Mouse (Mus musculus) thymus, postnatal 0 days (tissue): ENCODE data around the gene Snx32. TPM values are rescaled to one million over a fixed set of nuclear protein-coding genes. Genes with fewer than 3 reads are reported as not detected.

Experiments
- DNase-seq: peaks from one replicate; pipeline ENCODE4 v3.0.0-alpha.2; 2015; ENCODE audit warnings: low spot score
- polyA plus RNA-seq: library from polyadenylated mRNA; unstranded; fragments of >200 nt; fragmentation: Nextera tagmentation; extraction: Ambion mirVana; gene quantifications from 2 replicates; pipeline ENCODE4 v1.2.1, GENCODE M21; 2015

The Snx32 gene
- polyA plus RNA-seq, 1 experiment from 2014 or later: 9.9 TPM

GRCm38 (mm10) chr19:5483386-5484359 lies 26.7 kb downstream of the Snx32 start:
- DNase-seq: no peak

DNA sequence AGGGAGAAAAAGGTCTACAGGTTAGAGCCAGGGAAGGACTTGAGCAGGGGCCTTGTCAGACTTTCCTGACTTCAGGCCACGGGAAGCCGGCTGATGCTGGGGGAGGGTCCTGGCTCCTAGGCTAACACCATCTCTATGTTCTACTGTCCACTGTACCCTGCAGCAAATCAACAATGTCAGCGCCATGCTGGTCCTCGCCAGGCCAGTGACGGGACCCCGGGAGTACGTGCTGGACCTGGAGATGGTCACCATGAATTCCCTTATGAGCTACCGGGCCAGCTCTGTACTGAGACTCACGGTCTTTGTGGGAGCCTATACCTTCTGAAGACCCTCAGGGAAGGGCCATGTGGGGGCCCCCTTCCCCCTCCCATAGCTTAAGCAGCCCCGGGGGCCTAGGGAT lies 28.9 kb downstream of the Snx32 start:
- DNase-seq: no peak

GRCm38 (mm10) chr19:5480016-5480415 lies 30.3 kb downstream of the Snx32 start:
- DNase-seq: no peak

DNA sequence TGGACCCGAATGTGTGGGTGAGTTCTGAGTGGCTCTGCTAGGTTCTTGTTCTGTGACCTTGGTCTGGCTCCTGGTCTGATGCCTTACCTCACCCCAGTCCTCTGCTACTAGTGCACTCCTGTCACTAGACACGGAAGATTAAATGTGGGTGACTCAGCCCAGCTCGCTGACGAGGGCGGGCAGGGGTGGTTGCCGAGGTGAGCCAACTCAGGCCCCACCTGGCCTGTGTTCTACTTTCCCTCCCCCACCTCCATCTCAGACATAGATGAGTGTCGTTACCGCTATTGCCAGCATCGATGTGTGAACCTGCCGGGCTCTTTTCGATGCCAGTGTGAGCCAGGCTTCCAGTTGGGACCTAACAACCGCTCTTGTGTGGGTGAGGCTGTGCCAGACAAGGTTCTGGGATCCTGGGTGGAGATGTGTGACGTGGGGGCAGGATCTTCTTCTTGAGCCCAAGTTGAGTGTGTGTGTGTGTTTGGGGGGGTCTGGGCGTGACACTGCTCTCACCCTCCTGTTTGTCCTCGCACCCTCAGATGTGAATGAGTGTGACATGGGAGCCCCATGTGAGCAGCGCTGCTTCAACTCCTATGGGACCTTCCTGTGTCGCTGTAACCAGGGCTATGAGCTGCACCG lies 32.6 kb downstream of the Snx32 start:
- DNase-seq: no peak

GRCm38 (mm10) chr19:5477004-5477667 lies 33.2 kb downstream of the Snx32 start:
- DNase-seq: peak; percentile 30

GRCm38 (mm10) chr19:5475069-5475714 lies 35.1 kb downstream of the Snx32 start:
- no peak for DNase-seq

DNA sequence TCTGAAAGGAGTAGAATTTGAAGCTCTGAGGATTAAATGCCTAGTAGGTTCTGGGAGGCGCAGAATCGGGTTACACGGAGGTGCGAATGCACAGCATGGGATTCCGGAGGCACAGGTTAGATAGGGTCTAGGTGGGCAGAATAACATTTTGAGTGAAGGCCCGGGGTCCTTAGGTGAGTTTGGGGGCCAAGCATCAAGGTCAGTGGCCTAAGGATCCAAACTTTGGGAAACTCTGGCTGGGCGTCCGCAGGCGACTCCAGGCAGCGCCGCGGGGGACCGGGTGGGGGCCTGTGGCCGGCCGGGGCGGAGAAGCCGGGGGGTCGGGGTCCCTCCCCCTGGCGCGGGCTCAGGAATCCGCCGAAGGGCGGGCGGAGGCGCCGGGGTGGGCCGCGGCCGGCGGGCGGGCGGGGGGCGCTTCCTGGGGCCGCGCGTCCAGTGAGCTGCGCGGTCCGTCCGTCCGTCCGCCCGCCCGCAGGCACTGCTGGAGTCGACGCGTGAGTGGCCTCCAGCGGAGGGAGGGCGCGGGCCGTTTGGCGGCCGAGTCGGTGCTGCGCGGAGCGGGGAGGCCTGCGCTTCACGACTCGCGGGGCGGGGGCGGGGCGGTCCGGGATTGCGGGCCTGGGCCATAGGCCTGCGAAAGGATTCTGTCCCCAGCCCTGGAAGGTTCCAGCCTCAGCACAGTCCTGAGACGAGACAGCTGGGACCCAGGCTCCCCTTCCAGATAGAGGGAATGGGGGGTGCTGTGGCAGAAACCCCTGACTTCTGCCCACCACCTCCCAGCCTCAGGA lies 35.9 kb downstream of the Snx32 start:
- no peak for DNase-seq

DNA sequence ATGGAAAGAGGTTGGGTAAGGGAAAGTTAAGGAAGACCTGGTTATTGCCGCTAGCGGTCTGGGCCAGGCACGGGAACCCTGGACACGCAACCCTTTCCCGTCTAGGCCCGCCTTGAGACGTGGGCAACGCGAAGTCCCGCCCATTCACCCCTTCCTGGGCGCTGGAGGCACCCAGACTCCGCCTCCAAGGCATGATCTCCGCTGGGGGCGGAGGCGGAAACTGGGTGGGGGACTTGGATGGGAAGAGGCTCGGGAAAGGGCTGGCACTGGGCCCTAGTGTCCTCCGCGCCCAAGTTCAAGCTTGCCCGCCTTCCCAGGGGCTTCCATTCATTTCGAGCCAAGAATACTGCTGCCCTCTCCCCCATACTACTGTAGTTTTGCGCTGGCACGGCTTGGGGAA lies 36.6 kb downstream of the Snx32 start, which contains the start of gene Efemp2:
Gene Efemp2, plus strand, starts transcription at position 235 of the 400 bp plus-strand sequence.
- peak; percentile 75 for DNase-seq

DNA sequence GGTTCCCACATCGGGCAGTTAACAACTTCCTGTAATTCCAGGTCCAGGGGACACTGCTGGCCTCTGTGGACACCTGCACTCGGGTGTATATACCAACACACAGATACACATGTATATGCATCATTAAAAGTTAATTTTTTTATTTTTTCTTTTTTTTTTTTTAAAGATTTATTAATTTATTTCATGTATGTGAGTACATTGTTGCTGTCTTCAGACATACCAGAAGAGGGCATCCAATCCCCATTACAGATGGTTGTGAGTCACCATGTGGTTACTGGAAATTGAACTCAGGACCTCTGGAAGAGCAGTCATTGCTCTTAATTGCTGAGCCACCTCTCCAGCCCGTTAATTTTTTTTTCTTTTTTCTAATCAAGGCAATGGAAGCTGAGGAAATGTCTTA lies 37.5 kb downstream of the Snx32 start:
- no peak for DNase-seq

DNA sequence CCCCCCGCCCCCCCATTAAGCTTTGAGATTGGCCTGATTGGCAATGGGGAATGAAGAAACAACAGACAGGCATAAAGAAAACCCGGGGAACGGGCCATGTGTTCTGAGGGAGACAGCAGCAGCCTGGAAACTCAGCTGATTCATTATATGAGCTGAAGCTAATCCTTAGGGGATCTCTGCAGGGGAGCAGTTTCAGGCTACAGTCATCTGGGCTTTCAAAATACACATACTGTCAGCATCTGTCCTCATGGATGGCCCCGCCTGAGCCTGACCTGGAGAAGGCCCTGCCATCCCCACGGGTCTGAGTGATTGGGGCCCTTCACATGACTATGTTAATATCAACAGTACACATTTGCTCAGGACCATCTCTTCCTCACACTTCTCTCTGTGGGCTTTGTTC lies 38.5 kb downstream of the Snx32 start:
- no peak for DNase-seq

DNA sequence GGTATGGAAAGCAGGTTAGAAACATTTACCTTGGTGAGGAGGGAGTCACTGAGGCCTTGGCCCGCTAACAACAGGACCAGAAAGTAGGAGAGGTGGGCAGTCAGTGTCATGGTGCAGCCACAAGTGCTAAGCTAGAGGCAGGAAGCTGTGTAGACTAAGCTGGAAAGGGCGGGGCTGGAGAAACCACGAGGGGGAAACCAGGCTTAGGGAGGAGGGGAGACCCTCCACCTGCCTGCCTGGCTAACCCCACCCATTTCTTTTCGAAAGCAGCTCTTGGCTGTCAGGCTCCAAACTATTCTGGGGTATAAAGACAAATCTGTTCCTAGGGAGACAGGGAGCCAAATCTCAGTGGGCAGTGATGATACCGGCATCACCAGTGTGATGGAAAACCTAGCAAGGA lies 42.0 kb downstream of the Snx32 start, which contains the start of gene Ctsw:
Gene Ctsw, minus strand, starts transcription at position 134 of the 400 bp plus-strand sequence.
- DNase-seq: peak; percentile 80

DNA sequence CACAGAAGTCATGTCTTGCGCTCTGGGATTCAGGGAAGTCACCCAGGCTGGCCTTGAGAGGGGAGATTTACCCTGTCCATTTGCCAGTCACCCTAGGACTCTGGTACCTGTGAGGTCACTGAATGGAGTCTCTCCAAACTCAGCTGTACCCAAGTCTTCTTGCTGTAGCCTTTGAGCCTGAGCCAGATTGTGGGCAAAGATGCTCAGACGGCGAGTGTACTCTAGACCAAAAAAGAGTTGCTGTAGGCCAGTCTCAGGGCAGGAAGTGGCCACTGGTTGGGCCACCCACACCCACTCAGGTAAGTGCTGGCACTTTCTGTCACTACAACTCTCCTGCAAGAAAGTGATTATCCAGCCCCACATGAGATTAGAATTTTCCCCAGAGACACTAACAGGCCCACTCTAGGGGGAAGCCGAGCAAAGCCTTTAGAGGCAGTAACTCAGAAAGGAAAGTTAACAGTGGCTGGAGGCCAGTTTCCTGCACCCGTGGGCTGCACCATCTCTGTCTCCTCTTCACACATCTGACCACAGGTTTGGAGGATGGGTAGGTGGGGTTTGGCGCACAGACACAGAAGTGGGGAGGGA lies 43.3 kb downstream of the Snx32 start:
- no peak for DNase-seq

- no peak for DNase-seq
Observed at GRCm38 (mm10) chr19:5465037-5465436, 45.3 kb downstream of the Snx32 start.

DNA sequence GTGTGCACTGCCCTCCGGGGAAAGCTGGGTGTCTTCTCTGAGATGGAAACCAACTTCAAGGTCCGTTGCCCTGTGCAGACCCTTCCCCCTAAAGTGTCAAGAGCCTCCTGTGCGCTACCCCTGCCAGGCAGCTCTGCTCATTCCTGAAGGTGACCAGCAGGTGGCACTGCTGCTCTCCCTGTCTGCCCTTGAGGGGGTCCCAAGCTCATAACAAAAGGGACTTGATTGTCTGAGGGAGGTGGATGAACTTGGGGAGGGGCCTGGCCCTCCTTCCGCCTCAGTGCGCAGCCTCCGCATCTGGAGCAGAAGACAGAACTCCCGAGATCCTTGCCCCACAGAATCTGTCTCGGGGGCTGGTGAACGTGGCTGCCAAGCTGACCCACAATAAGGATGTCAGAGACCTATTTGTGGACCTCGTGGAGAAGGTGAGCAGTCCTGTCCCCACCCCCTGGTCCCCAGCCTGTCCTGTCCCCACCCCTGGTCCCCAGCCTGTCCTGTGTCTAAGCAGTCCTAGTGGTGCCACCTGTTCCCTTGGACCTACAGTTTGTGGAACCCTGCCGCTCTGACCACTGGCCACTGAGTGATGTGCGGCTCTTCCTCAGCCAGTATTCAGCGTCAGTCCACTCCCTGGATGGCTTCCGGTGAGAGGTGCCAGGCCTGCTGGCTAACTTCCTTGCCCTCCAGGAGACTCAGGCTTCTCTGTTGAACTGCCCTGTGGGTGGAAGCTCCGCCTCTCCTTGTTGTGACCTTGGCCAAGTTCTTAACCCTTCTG lies 46.4 kb downstream of the Snx32 start:
- peak; percentile 80 for DNase-seq

DNA sequence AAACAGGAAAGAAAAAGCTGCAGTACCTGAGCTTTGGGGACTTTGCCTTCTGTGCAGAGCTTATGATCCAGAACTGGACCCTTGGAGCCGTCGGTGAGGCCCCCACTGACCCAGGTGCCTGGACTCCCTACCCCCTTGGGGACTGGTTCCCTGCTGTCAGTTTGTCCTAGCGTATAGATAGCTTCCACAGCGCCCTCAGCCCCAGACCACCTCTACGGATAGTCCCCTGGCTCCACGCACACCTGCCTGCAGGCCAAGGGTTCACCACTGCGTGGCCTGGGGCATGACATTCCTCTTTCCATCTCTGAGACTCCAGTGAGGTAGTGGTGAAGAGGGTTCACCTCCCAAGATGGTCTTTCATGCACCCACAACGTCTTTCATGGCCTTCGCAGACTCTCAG lies 47.1 kb downstream of the Snx32 start:
- no peak for DNase-seq

DNA sequence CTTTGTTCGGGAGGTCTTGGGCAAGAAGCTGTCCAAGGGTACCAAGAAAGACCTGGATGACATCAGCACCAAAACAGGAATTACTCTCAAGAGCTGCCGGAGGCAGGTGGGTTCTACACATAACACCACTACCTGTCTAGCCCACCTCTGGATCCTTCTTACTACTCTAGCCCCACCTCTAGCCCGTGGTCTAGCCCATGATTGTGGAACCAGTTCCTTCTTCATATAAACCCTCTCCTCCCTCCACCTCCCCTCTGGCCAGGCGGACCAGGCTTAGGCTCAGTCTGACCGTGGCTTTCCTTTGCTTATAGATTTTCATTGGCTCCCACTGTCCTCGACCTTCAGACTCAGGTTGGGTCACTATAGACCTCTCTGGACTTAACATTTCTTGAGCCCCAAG lies 48.9 kb downstream of the Snx32 start:
- DNase-seq: no peak

- DNase-seq: peak; percentile 87
Observed at GRCm38 (mm10) chr19:5460465-5460911, 49.9 kb downstream of the Snx32 start, which contains the start of gene Fibp. Gene Fibp (plus strand): TSS chr19:5460615.

GRCm38 (mm10) chr19:5459896-5460295 lies 50.4 kb downstream of the Snx32 start:
- no peak for DNase-seq

DNA sequence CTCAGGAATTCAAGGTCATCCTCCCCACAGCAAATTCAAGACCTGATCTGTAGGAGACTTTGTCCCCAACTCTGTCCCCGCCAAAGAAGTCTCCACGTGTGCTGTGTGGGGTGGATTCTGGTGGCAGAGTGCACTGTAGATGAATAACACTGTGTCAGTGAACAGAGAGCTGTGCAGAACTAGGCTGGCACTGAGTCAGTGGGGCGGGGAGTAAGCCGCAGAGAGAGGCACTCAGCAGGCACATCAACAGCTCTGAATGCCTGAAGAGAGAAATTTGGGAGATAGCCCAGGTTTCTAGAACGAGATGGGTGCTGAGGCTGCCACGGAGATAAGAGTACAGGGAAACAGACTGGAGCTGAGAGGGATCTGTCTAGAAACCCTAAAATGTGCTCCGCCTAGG lies 51.3 kb downstream of the Snx32 start:
- no peak for DNase-seq
